In genomic region chr2:31101285-31101684, GRCm38 (mm10) we compare ENCODE assay signal across 20 mouse cellular contexts. TPM values are rescaled to one million over a fixed set of nuclear protein-coding genes. Genes with fewer than 3 reads are reported as not detected.
A peak's percentile ranks its signal among the peaks of the same experiment; 100 is the strongest.
DNase-seq lines count a peak whose midpoint lies in the region; ATAC-seq and TF ChIP-seq lines count a peak whose summit lies in the region.
"Had no signal": no experiment of that assay in that cellular context is flagged by ENCODE, and none has a peak within 500 bp of the region (broad histone marks: within the 10 kb centered on the region; RNA-seq: fewer than 3 reads in every experiment).

No protein-coding gene starts in this region.

- no peak for TF ChIP-seq POLR2A in small intestine, adult 2 months (IDR thresholded peaks at IDR 0.05; ENCODE audit: low read depth, low read length)

- 41% methylated on average over 3 of the region's 3 CpGs for WGBS in heart, embryonic 11.5 days (ENCODE audit: insufficient replicate concordance)
- WGBS in limb, embryonic 12.5 days: 90% methylated on average over 3 of the region's 3 CpGs
- 94% methylated on average over 3 of the region's 3 CpGs for WGBS in limb, embryonic 10.5 days
- 70% methylated on average over 3 of the region's 3 CpGs for WGBS in intestine, embryonic 14.5 days
- WGBS in small intestine, adult 2 months: 85% methylated on average over 3 of the region's 3 CpGs

- H3K9ac ChIP-seq in heart, embryonic 11.5 days (ENCODE audit: low read depth, low read length): no peak overlapping the region
- H3K9ac ChIP-seq in limb, embryonic 12.5 days (replicated peaks): 0 out of 2 replicates have a peak overlapping the region, but pooled peaks have one; percentile 12
- no peak overlapping the region for H3K9ac ChIP-seq in intestine, embryonic 14.5 days (ENCODE audit: low read length)
- H3K9ac ChIP-seq: neural tube, embryonic 12.5 days had no signal

- 0 out of 2 replicates have a peak overlapping the region, but pooled peaks have one; percentile 22 for H3K27ac ChIP-seq in heart, embryonic 11.5 days (ENCODE audit: low read depth, low read length)
- no peak overlapping the region for H3K27ac ChIP-seq in limb, embryonic 12.5 days
- H3K27ac ChIP-seq in limb, embryonic 10.5 days: no peak overlapping the region
- peak overlapping the region; percentile 39 for H3K27ac ChIP-seq in intestine, embryonic 14.5 days (ENCODE audit: low read depth)
- 0 out of 2 replicates have a peak overlapping the region, but pooled peaks have one; percentile 16 for H3K27ac ChIP-seq in small intestine, adult 2 months (ENCODE audit: insufficient read depth, low read depth, low read length)
- H3K27ac ChIP-seq: neural tube, embryonic 12.5 days had no signal

- no peak for TF ChIP-seq CTCF in small intestine, adult 2 months (IDR thresholded peaks at IDR 0.05; ENCODE audit: extremely low read depth, insufficient read length, insufficient replicate concordance, low read depth, low read length)

- no peak overlapping the region for H3K4me3 ChIP-seq in heart, embryonic 11.5 days (ENCODE audit: low read depth, low read length)
- no peak overlapping the region for H3K4me3 ChIP-seq in limb, embryonic 12.5 days (replicated peaks)
- no peak overlapping the region for H3K4me3 ChIP-seq in limb, embryonic 10.5 days
- no peak overlapping the region for H3K4me3 ChIP-seq in intestine, embryonic 14.5 days (ENCODE audit: low read depth, low read length)
- no peak overlapping the region for H3K4me3 ChIP-seq in small intestine, adult 2 months (ENCODE audit: low read depth, low read length)
- H3K4me3 ChIP-seq: erythroblast, embryonic 14.5 days; neural tube, embryonic 12.5 days had no signal

- ATAC-seq in heart, embryonic 11.5 days (replicated peaks; ENCODE audit: insufficient number of reproducible peaks, low FRiP score, low TSS enrichment): peak; percentile 67; the same call in 1 of the 2 replicates
- no peak for ATAC-seq in limb, embryonic 12.5 days (ENCODE audit: insufficient number of reproducible peaks, insufficient read depth, low FRiP score, low TSS enrichment, low read depth)
- no peak for ATAC-seq in intestine, embryonic 14.5 days (replicated peaks; ENCODE audit: low FRiP score, low TSS enrichment, low read depth)
- ATAC-seq: forebrain, embryonic 14.5 days; hindbrain, embryonic 16.5 days had no signal

- H3K27me3 ChIP-seq in heart, embryonic 11.5 days (ENCODE audit: control insufficient read depth, insufficient read depth, low read length): no peaks in the 10 kb centered on the region
- H3K27me3 ChIP-seq in limb, embryonic 12.5 days: no peaks in the 10 kb centered on the region
- no peaks in the 10 kb centered on the region for H3K27me3 ChIP-seq in limb, embryonic 10.5 days (ENCODE audit: low read depth, poor library complexity, severe bottlenecking)
- no peaks in the 10 kb centered on the region for H3K27me3 ChIP-seq in intestine, embryonic 14.5 days (replicated peaks; ENCODE audit: control insufficient read depth, insufficient read depth, low read length)
- H3K27me3 ChIP-seq in small intestine, adult 2 months (ENCODE audit: control insufficient read depth, insufficient read depth, low read length): no peaks in the 10 kb centered on the region
- H3K27me3 ChIP-seq: neural tube, embryonic 12.5 days had no signal

- no peaks in the 10 kb centered on the region for H3K9me3 ChIP-seq in heart, embryonic 11.5 days (replicated peaks; ENCODE audit: control insufficient read depth, low read length)
- H3K9me3 ChIP-seq in limb, embryonic 12.5 days: no peaks in the 10 kb centered on the region
- H3K9me3 ChIP-seq in limb, embryonic 10.5 days (replicated peaks): no peaks in the 10 kb centered on the region
- no peaks in the 10 kb centered on the region for H3K9me3 ChIP-seq in intestine, embryonic 14.5 days (ENCODE audit: control insufficient read depth, low read length)
- H3K9me3 ChIP-seq: neural tube, embryonic 12.5 days had no signal

- no peak for DNase-seq in heart, postnatal 4 days
- no peak for DNase-seq in limb, embryonic 10.5 days (ENCODE audit: low spot score)
- DNase-seq in intestine, embryonic 14.5 days (ENCODE audit: low spot score): no peak
- no peak for DNase-seq in retina, postnatal 1 day
- no peak for DNase-seq in right cerebral cortex, adult 2 months (ENCODE audit: low spot score in 2 of 2)
- DNase-seq: adrenal gland, postnatal 25 days; B cell, adult 2 months; cerebellum, adult 18-20 months; kidney, adult 8-10 months; layer of hippocampus, postnatal 36 days; lung, adult 2 months; right cerebral cortex, postnatal 25 days; thymus, adult 2 months had no signal

- peaks cover 14% of the 10 kb centered on the region for H3K4me1 ChIP-seq in heart, embryonic 11.5 days (ENCODE audit: control insufficient read depth, insufficient read depth, low read length)
- no peaks in the 10 kb centered on the region for H3K4me1 ChIP-seq in limb, embryonic 12.5 days (replicated peaks)
- H3K4me1 ChIP-seq in limb, embryonic 10.5 days: peaks cover under 1% of the 10 kb centered on the region; the same call in 1 of the 2 replicates
- peaks cover 11% of the 10 kb centered on the region for H3K4me1 ChIP-seq in intestine, embryonic 14.5 days (replicated peaks; ENCODE audit: control insufficient read depth, insufficient read depth, low read length)
- H3K4me1 ChIP-seq in small intestine, adult 2 months (ENCODE audit: control insufficient read depth, insufficient read depth, insufficient read length, low read length): peaks cover 3% of the 10 kb centered on the region; the same call in 1 of the 2 replicates

- H3K4me2 ChIP-seq in heart, embryonic 11.5 days: peak overlapping the region; percentile 25
- no peak overlapping the region for H3K4me2 ChIP-seq in limb, embryonic 12.5 days
- H3K4me2 ChIP-seq in intestine, embryonic 14.5 days (ENCODE audit: low read length): no peak overlapping the region
- H3K4me2 ChIP-seq: neural tube, embryonic 12.5 days had no signal

- H3K36me3 ChIP-seq in heart, embryonic 11.5 days (ENCODE audit: control insufficient read depth, insufficient read depth, low read length): no peaks in the 10 kb centered on the region; the same call in 1 of the 2 replicates
- H3K36me3 ChIP-seq in limb, embryonic 12.5 days: peaks cover 8% of the 10 kb centered on the region; the same call in 1 of the 2 replicates
- peaks cover 9% of the 10 kb centered on the region for H3K36me3 ChIP-seq in limb, embryonic 10.5 days
- H3K36me3 ChIP-seq in intestine, embryonic 14.5 days (ENCODE audit: control insufficient read depth, insufficient read depth, low read length): peaks cover 2% of the 10 kb centered on the region; the same call in 1 of the 2 replicates
- H3K36me3 ChIP-seq in small intestine, adult 2 months (ENCODE audit: control insufficient read depth, insufficient read depth, low read length): 0 out of 2 replicates have a peak, but pooled peaks cover 1% of the 10 kb centered on the region

RNA-seq across cellular contexts. Expression of gene Fnbp1, which starts 40.5 kb away (rescaled TPM):
- polyA plus RNA-seq in heart, embryonic 11.5 days (2014; fragmentation: Nextera tagmentation; extraction: Ambion mirVana): 19.5 and 20.4 TPM in 2 replicates
- 10 to 100 TPM; 52.9 to 59.1 TPM for total RNA-seq in heart, postnatal 4 days (2021)
- polyA plus RNA-seq in limb, embryonic 12.5 days (2016; fragmentation: Nextera tagmentation; extraction: Ambion mirVana): 15.3 and 19.8 TPM in 2 replicates
- 11.4 and 14.6 TPM in 2 replicates for polyA plus RNA-seq in limb, embryonic 10.5 days (2016; fragmentation: Nextera tagmentation; extraction: Ambion mirVana)
- polyA plus RNA-seq in intestine, embryonic 14.5 days (2014; fragmentation: Nextera tagmentation; extraction: Ambion mirVana): 31.1 and 31.4 TPM in 2 replicates
- 20.3 and 28.6 TPM in 2 replicates for polyA plus RNA-seq in small intestine, adult 2 months (2012; rRNA removed)

RNA-seq across cellular contexts. Expression of gene Gpr107, which starts 50.8 kb away (rescaled TPM):
- 30.4 and 33.8 TPM in 2 replicates for polyA plus RNA-seq in heart, embryonic 11.5 days (2014; fragmentation: Nextera tagmentation; extraction: Ambion mirVana)
- total RNA-seq in heart, postnatal 4 days (2021): 10 to 100 TPM; 41.6 to 43.0 TPM
- 36.4 and 38.9 TPM in 2 replicates for polyA plus RNA-seq in limb, embryonic 12.5 days (2016; fragmentation: Nextera tagmentation; extraction: Ambion mirVana)
- 29.0 and 38.0 TPM in 2 replicates for polyA plus RNA-seq in limb, embryonic 10.5 days (2016; fragmentation: Nextera tagmentation; extraction: Ambion mirVana)
- 26.9 and 35.0 TPM in 2 replicates for polyA plus RNA-seq in intestine, embryonic 14.5 days (2014; fragmentation: Nextera tagmentation; extraction: Ambion mirVana)
- 14.8 and 30.5 TPM in 2 replicates for polyA plus RNA-seq in small intestine, adult 2 months (2012; rRNA removed)

Comparison
In these comparisons a context has a peak if more than half of its experiments do, and no peak if none do; other contexts are left out.
1. H3K27ac ChIP-seq: peak in heart, embryonic 11.5 days (single experiment), intestine, embryonic 14.5 days (single experiment) and small intestine, adult 2 months (single experiment); none in limb, embryonic 12.5 days (single experiment) and limb, embryonic 10.5 days (single experiment).